Mouse (Mus musculus) central nervous system, embryonic 18 days (tissue): ENCODE measurements around the gene Msh6. TPM values are rescaled to one million over a fixed set of nuclear protein-coding genes. Genes with fewer than 3 reads are reported as not detected.

Experiments
- polyA plus RNA-seq: library from polyadenylated mRNA; depleted of rRNA; stranded (reverse); fragments of >200 nt; gene quantifications from 2 replicates; pipeline ENCODE4 v1.2.3, GENCODE M21; 2012; rRNA removed

Msh6 gene
- 12.8 and 14.0 TPM in 2 replicates for polyA plus RNA-seq

DNA sequence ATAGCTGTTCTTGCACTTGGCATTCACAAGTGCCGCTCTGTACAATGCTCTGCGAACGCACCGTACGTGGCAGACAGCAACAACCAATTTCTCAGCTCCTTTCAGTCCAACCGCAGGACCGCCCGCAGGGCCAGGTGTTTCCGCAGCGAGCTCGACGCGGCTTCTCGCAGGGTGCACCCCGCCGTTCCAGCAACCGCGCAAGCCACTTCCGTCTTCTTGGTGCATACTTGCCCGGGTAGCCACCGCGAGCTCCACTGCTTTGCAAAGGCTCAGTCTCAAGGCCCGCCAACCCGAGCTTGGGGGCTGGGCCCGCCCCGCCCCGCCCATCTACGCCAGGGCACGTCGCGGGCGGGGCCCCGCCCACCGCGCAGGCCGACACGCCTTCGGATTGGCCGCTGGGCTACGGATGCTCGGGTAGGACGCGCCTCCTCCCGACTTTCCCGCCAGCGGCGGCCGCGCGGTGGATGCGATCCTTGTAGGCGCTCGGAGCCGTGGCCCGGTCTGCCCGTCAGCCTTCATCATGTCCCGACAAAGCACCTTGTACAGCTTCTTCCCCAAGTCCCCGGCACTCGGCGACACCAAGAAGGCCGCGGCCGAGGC lies at the start of gene Msh6:
Msh6 (plus strand) TSS at position 434 of the 600 bp plus-strand sequence.

Other genes with a start within 250 kb of the Msh6 start
- 2.7 and 3.3 TPM in 2 replicates for gene Kcnk12, start 177.1 kb upstream of the Msh6 start, polyA plus RNA-seq
- gene Rpl36-ps4, start 54.1 kb upstream of the Msh6 start, polyA plus RNA-seq, result not detected in 2 replicates
- gene Fbxo11, start 90.2 kb downstream of the Msh6 start, polyA plus RNA-seq, result 82.2 and 85.1 TPM in 2 replicates